Mouse (Mus musculus) left cerebral cortex, postnatal 14 days (tissue): Measurements from ENCODE around the gene Gpx3. TPM values are rescaled to one million over a fixed set of nuclear protein-coding genes. Genes with fewer than 3 reads are reported as not detected.
"Not testable (repeated sequence)": the region's sequence is repeated elsewhere in the genome, so short reads cannot be mapped to it uniquely, and the experiment has no call there.

Experiments
- DNase-seq, 2 experiments: peaks; one replicate each; pipeline ENCODE4 v3.0.0; 2021 to 2022; ENCODE audit warnings: low spot score in 2 of 2, mixed read lengths in 1 of 2
- intact Hi-C: fragments of 180-260 bp; cut with DNase I; formaldehyde crosslinking; loops from one replicate; pipeline ENCODE4 v1.15.1; 2025
- long read RNA-seq, 2 experiments: library from polyadenylated mRNA; stranded (forward); transcript quantifications; one replicate each; pipeline ENCODE4 v2.0.0; 2021
- total RNA-seq, 2 experiments: library from RNA; stranded (reverse); gene quantifications; 2 replicates each; pipeline ENCODE4 v1.2.3; 2021

The Gpx3 gene
- 10 to 100 TPM in 1 of 2 experiments, 1 to 10 TPM in 1; 8.3 to 10.7 TPM for total RNA-seq
- long read RNA-seq, experiment 1, transcript Gpx3-201 (5 exons, 1,594 nt) = major isoform, 19 of 24 reads
- long read RNA-seq, experiment 1, partial matches to known transcripts = 2 of 24 reads
- long read RNA-seq, experiment 1, other reads (novel, unspliced or antisense) = 3 of 24 reads
- long read RNA-seq, experiment 2, transcript Gpx3-201 (5 exons, 1,594 nt) = major isoform, 13 of 14 reads
- long read RNA-seq, experiment 2, partial matches to known transcripts = 1 of 14 reads
- long read RNA-seq, experiment 2, other reads (novel, unspliced or antisense) = 0 of 14 reads

DNA sequence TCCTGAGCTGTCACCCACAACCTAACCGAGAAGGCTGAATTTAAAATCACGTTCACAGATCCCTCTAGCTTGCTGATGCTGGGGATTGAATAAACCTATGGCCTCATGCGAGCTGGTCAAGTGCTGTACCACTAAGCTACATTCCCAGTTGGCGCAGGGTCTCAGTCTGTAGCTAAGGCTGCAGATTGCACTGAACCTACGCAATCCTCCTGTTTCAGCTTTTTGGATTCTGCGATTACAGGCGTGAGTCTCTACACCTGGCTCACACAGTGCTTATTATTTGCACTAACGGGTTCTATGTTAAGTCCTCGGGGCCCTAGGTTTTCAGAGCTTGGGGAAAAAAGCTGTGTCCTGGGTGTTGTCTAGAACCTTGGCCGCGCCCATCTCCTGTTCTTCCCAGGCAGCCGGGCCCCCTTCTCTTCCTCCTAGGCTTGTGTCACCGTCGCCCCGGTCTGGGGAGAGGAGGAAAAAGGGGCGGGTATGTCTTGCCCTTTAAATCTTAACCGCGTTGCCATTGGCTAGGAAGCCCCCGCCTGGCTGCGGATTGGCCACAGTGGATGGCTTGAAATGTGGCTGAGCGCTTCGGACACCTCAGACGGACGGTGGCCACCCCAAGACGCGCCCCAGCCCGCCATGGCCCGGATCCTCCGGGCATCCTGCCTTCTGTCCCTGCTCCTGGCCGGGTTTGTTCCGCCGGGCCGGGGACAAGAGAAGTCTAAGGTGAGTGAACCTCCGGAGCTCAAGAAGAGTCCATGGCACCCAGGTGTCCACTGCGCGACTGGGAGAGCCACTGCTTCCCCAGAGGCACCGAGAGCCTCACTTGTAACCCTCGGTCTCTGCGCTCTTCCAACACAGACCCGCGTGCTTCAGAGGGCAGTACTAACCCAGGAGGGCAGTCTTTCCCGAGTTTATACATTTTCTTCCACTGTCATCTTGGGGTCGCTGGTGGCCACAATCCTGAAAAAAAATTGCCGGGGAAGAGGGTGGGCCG is at the start of gene Gpx3:
TSS of gene Gpx3 (plus strand) at position 121 of the 991 bp plus-strand sequence.
- peak; percentile 35 to 67 for DNase-seq
- intact Hi-C loops = no loop called here

DNA sequence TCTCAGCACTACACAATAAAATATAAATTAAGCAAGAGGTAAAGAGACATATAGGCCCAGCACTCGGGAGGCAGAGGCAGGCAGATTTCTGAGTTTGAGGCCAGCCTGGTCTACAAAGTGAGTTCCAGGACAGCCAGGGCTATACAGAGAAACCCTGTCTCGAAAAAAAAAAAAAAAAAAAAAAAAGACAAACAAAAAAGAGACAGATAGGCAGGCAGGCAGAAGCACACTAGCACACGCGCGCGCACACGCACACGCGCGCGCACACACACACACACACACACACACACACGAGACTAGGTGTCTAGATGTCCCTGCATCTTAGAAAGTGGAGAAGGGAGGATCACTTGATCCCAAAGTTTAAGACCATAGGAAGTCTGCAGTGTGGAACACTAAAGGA is 43.4 kb upstream of the Gpx3 start:
- DNase-seq, intact Hi-C loops: not testable (repeated sequence)

DNA sequence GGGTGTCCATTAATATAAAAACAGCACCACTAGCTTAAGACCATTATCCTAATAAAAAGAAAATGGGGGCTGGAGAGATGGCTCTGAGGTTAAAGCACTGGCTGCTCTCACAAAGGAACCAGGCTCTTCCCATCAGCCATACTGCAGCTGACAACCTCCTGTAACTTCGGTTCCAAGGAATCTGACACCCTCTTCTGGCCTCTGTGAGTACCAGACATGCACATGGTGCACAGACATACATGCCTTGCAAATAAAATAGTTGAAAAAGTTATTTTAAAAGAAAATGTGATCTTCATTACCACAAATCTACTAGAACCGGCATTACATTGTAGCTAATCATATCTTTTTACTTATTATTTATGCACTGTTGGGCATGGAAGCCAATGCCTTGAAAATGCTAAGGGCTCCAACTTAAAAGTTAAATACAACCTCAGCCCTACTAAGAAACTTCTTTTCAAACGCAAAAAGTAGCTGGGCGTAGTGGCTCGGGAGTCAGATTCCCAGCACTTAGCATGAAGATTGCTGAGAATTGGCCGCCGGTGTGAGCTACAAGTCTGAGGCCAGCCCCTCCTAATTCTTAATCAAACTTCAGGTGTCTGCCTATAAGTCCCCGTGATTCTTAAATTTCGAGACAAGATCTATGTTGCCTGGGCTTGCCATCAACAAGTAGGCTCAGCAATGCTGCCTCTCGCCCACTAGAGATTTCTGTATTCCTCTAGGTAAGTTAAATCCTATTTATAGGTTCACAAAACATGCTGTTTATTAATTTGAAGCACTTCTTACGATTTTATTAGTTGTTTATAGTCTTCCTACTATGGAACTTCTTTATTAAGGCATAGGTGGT is 42.7 kb upstream of the Gpx3 start:
- intact Hi-C loops = loop anchor here (1.0 to 10.0 kb wide), 2 partner anchors 72 to 295 kb away; partner anchors contain the start of gene Cdc42se2

DNA sequence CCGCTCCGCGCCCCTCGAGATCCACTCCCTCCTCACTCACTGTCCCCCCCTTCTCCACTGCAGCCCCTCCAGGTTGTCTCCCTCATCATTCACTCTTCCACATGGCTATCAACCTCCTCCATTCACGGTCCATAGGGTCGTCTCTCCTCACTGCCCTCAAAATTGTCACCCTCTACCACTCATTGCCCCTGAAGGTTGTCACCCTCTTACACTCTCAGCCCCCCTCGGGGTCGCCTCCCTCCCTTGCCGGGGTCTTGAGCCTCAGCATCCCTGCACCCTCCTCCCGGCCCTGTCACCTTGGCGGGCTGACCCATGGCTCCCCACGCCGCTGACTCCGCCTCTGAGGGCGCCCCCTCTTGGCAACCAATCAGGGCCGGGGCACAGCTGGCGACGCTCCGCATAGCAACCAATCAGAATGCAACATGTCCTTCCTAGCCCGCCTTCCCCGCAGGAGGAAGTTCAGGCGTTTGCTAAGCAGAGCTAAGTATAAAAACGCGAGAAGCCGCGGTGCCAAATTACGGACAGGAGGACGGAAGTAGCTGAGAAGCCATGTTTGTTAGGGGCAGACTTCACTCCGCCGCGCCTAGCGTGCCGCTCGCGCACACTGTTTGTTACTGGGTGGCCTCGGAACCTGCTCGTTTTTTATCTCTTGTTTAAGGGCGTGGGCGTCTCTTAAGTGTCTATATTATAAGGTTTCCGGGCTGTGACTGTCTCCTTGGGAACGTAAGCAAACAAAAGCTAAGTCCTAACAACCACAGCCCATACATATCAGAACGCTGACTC is 41.8 kb upstream of the Gpx3 start, which contains the start of gene Lyrm7:
TSS of gene Lyrm7 (minus strand) at position 661 of the 783 bp plus-strand sequence.
- DNase-seq = peak; percentile 98
- intact Hi-C loops = loop anchor here (1.0 to 10.0 kb wide), 2 partner anchors 73 to 296 kb away; partner anchors contain the start of gene Cdc42se2

More for the DNA sequence above, 42.7 kb upstream of the Gpx3 start:
- DNase-seq = no peak

DNA sequence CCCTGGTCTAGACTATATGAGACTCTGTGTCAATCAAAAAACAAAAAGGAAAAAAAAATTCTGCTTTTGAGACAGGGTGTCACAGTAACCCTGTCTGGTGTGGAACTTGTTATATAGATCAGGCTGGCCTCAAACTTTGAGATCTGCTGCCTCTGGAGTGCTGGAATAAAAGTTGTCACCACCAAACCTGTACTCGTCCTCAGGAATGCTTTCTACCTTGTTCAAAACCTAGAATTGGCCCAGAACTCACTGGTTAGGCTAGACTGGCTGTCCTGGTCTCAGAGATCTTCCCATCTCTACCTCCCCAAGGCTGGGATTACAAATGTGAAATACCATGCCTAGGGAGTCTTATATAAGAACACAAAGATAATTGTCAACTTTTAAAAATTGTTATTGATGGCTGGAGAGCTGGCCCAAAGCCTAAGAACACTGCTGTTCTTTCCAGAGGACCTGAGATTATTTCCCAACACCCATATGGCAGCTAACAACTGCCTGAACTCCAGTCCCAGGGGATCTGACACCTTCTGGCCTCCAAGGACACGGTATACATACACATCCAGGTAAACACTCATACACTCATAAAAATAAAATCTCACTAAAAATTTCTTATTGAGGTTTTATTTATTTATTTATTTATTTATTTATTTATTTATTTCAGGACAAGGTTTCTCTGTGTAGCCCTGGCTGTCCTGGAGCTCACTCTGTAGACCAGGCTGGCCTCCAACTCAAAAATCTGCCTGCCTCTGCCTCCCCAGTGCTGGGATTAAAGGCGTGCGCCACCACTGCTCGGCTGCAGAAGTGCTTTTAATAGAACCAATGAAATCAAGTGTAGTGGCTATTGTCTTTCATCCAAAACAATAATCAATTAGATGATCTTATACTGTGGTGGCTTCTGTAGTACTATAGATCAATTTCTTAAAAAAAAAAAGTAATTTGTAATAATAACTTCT is 40.5 kb upstream of the Gpx3 start:
- intact Hi-C loops = loop anchor here (2.0 to 10.0 kb wide), 2 partner anchors 159 to 297 kb away; no protein-coding TSS in a partner anchor
- DNase-seq = no peak

DNA sequence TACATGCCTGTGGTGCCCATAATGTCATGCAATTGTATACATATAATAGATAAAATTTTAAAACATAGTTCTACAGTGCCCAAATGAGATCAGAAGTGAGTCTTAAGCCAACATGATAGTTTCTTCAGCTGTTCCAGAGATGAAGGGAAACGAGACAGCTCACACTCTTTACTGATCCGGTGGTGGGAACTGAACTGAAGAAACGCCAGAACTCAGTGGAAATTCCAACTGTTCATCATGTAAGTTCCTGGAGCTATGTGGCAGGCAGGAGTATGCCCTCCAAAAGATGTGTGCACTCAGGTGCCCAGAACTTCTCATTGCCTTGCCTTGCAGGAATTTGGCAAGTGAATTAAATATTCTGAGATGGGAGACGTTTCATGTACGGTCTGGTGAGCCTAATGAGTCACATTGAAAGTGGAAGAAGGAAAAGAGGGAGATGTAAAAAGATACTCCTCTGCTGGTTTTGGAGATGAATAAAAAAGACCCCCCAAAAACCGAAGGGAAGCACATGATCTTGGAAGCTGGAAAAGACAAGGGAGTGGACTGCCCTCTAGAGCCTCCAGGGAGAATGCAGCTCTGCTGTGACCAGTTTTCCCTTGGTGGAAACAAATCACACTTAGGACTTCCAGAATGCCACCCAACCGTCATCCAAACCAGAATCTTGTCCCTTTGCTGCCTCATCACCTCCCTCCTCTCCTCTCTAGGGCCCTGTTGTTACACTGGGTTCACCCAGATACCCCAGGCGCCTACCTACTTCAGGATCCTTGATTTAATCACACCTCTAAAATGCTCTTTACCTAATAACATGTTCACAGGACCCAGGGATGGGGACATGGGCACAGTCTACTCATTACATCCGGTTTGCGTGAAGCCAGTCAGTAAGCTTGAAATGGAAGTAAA is 39.4 kb upstream of the Gpx3 start:
- DNase-seq = peak; percentile 72 to 76

DNA sequence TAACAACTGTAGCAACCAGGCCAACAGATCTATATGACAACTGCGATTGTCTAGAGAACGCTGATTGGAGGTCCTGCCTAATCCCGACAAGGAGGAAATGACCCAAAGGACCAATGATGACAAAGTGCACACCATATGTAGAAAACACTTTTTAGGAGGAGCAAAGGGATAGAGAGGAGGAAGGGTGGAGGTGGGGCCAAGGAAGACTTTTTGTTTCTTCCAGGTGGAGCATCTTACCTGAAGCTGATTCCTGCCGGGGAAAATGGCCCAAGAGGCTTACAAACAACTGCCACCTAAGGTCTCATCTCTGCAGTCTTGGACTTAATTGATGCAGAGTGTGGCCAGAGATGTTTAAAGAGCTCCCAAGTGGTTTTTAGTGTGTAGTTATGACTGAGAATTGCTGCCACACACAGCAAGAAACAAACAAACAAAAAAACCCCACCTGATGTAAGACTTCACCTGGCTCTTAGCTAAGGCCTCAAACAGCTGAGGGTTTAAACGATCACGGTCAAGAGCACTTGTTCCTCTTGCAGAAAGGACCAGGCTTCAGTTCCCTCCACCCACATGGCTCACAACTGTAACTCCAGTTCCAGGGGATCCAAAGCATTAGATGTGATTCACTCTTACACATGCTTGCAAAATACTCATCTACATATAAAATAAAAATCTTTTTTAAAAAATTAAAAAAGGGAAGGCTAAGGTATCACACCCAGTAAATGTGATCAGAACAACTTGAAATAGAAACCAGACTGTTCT is 36.7 kb upstream of the Gpx3 start:
- intact Hi-C loops = loop anchor here (10.0 kb wide), 1 partner anchor 301 kb away; no protein-coding TSS in a partner anchor
- DNase-seq = no peak

More for the DNA sequence above, 39.4 kb upstream of the Gpx3 start:
- intact Hi-C loops = loop anchor here (2.0 to 10.0 kb wide), 2 partner anchors 160 to 298 kb away; no protein-coding TSS in a partner anchor

DNA sequence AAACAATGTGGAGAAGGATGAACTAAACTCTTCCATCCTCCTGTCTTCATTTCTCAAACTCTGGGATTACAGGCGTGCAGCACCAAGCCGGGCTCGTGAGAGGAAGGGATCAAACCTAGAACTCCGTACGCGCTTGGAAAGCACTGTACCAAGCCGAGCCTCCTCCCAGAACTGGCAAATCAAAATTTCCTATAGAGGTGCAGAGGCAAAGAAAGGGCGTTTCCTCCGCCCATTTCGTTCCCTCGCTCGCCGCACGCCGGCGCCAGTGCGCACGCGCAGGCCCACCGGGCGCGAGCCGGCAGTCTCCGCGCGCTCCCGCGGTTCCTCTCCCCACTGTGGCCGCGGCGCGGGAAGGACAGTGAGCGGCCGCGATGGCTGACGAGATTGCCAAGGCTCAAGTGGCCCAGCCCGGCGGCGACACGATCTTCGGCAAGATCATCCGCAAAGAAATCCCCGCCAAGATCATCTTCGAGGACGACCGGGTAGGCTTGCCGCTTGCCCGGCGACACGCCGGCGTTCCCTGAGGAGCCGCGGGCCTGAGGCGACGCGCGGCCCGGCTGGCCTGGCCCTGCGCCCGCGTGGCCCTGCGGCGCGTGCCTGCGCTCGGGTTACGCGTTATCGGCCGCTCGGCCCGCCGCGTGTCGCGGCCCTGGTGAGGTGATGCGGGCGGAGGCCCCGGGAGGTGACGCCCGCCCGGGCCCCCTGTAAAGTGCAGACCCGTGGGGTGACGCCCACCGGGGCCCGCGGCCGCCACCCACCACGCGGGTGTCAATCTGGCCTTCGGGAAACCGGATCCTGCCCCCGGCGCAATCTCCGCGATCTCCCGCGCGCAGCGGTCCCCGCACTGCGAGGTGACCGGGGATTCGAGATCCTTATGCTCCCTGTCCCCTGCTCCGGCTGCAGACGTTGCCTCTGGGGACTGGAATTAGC is 35.9 kb upstream of the Gpx3 start, which contains the start of gene Hint1:
TSS of gene Hint1 (plus strand) at position 265 of the 930 bp plus-strand sequence.
- intact Hi-C loops = loop anchor here (10.0 kb wide), 1 partner anchor 302 kb away; no protein-coding TSS in a partner anchor
- DNase-seq = peak; percentile 91 to 94

DNA sequence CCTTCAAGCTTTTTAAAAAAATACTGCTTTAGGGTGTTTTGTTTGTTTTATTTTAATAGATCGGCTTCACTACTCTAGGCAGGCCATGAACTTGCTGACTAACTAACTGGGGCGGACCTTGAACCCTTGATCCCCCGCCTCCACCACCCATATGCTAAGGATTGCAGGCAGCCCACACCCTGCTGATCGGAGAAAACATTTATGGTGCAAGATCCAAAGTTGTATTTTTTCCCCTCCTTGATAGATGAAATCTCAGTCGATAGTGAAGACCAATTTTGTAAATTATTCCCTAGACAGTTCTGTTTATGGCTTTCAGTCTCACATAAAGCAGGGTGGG is 35.2 kb upstream of the Gpx3 start:
- no peak for DNase-seq
- intact Hi-C loops = loop anchor here (10.0 kb wide), 1 partner anchor 302 kb away; no protein-coding TSS in a partner anchor

DNA sequence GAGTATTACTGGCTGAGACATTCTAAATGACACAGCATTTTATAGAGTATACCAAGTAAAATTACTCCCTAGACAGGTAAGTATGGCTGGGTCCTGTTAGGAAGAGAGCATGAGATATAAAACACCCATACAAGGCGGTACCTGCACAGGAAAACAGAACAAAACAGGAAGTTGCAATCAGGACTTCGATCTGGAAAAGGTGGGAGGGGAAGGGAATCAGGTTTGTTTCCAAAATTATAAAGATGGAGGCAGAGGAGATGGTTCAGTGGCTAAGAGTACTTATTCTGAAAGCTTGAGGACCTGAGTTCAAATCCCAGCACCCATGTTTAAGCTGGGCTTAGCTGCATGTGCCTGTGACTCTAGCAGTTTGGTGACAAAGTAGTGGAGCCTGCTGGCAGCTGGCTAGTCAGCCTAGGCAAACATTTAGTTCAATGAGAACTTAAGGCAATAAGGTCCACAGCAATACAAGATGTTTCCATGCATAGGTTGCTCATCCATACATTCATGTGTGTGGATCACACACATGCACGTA is 34.3 kb upstream of the Gpx3 start:
- intact Hi-C loops = loop anchor here (10.0 kb wide), 1 partner anchor 303 kb away; no protein-coding TSS in a partner anchor
- no peak for DNase-seq

DNA sequence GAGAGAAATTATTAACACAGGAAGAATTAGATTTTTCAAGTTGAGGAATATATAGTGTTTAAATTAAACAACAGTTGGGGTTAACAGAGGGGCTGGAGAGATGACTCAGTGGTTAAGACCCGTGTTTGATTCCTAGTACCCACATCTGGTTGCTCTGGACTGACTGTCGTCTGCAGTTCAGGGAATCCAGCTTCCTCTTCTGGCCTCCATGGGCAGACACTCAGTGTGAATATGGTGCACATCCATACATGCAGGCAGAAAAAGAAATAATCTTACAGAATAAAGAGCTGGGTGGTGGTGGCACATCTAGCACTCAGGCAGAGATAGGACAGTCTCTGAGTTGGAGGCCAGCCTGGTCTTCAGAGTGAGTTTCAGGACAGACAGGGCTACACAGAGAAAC is 33.8 kb upstream of the Gpx3 start:
- intact Hi-C loops = loop anchor here (10.0 kb wide), 1 partner anchor 304 kb away; no protein-coding TSS in a partner anchor
- no peak for DNase-seq

DNA sequence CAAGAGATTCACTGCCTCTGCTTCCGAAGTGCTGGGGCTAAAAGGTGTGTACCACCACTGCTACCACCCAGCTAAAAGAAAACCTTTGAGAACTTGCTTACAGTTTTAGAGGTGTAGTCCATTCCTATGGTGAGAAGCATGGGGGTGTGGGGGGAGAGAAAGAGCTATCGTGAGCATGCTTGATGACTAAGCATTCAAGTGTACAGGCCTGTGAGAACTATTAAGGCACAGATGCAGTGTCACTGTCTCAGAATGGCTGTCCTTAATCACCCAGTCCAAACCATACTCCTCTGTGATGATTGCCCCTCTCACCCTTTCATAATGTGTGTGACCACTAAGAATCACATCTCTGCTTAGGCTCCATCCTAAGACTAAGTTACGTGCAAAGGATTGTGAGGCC is 32.9 kb upstream of the Gpx3 start:
- no peak for DNase-seq
- intact Hi-C loops = loop anchor here (10.0 kb wide), 1 partner anchor 305 kb away; no protein-coding TSS in a partner anchor

DNA sequence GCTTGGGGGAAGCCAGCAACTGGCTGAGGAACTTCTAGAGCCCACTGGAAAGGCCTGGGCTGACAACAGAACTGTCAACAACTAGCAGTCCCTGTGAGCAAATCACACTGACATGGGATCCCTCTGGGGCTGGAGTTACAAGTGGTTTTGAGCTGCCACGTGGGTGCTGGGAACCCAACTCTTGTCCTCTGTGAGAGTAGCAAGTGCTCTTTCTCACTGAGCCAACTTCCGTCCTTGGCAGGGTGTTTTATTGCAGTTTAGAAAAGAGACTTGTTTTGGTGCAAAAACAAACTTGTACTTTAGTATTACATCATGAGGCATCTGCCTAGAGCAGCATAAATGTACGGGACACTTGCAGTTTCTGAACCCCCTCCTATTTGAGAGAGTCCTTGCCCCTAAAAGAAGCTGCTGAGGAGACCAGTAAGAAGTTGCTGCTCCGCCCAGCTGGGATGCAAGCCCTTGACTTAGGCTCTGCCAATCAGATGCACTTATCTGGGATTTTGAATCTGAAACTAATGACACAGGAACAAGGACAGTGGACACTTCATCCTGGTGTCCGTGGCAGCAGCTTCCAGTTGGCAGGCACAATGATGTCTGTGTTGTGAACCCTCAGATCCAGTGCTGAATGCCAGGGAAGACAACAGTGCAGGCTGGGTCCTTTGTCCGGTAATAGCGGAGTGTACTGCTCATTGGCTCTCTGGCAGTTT is 30.3 kb upstream of the Gpx3 start:
- intact Hi-C loops = no loop called here
- DNase-seq = no peak
